Mouse (Mus musculus): Measurements from ENCODE around the gene Rhox2h. TPM values are rescaled to one million over a fixed set of nuclear protein-coding genes. Genes with fewer than 3 reads are reported as not detected.
"Not testable (repeated sequence)": the region's sequence is repeated elsewhere in the genome, so short reads cannot be mapped to it uniquely, and the experiment has no call there.

Gene Rhox2h
- polyA plus RNA-seq (2016; fragmentation: Nextera tagmentation; extraction: Ambion mirVana), result not detected in 2 replicates

- not testable (repeated sequence) for H3K4me3 ChIP-seq; H3K4me1 ChIP-seq; H3K9me3 ChIP-seq; H3K27ac ChIP-seq; H3K27me3 ChIP-seq (ENCODE audit: poor library complexity, severe bottlenecking); DNase-seq (ENCODE audit: extremely low spot score, low spot score); H3K36me3 ChIP-seq (replicated peaks)
- 88% methylated on average over 8 of the region's 8 CpGs for whole genome bisulfite sequencing
Measured at GRCm38 (mm10) chrX:37673177-37673576, at the start of gene Rhox2h. Rhox2h (minus strand) TSS chrX:37673277.

- Histone ChIP-seq H3K4me1 (no peaks in the 10 kb centered on the region), H3K36me3 (replicated peaks) (no peaks in the 10 kb centered on the region), H3K27me3 (ENCODE audit: poor library complexity, severe bottlenecking) (no peaks in the 10 kb centered on the region), H3K27ac (no peak overlapping the region), H3K9me3 (no peaks in the 10 kb centered on the region), H3K4me3 (no peak overlapping the region)
- 86% methylated on average over 3 of the region's 3 CpGs for WGBS
- DNase-seq (ENCODE audit: extremely low spot score, low spot score), result no peak
Measured at GRCm38 (mm10) chrX:37701821-37702387, 28.8 kb upstream of the Rhox2h start.

GRCm38 (mm10) chrX:37692261-37692660, 19.2 kb upstream of the Rhox2h start:
- WGBS, result 79% methylated on average over 2 of the region's 2 CpGs
- no peaks in the 10 kb centered on the region for H3K4me1 ChIP-seq

GRCm38 (mm10) chrX:37683031-37683715, 10.1 kb upstream of the Rhox2h start:
- no peak overlapping the region for H3K4me3 ChIP-seq
- H3K4me1 ChIP-seq, result no peaks in the 10 kb centered on the region
- H3K9me3 ChIP-seq, result peaks cover 18% of the 10 kb centered on the region; the same call in 1 of the 2 replicates
- 82% methylated on average over 24 of the region's 24 CpGs for WGBS
- H3K36me3 ChIP-seq (replicated peaks), result no peaks in the 10 kb centered on the region
- no peak for DNase-seq (ENCODE audit: extremely low spot score, low spot score)
- H3K27me3 ChIP-seq (ENCODE audit: poor library complexity, severe bottlenecking), result no peaks in the 10 kb centered on the region
- no peak overlapping the region for H3K27ac ChIP-seq

More at GRCm38 (mm10) chrX:37692261-37692660, 19.2 kb upstream of the Rhox2h start:
- Histone ChIP-seq H3K9me3 (no peaks in the 10 kb centered on the region), H3K27ac (no peak overlapping the region), H3K27me3 (ENCODE audit: poor library complexity, severe bottlenecking) (no peaks in the 10 kb centered on the region), H3K4me3 (no peak overlapping the region), H3K36me3 (replicated peaks) (no peaks in the 10 kb centered on the region)
- DNase-seq (ENCODE audit: extremely low spot score, low spot score), result no peak

GRCm38 (mm10) chrX:37668664-37669063, 4.4 kb downstream of the Rhox2h start, which contains the start of gene Rhox3h:
Rhox3h (minus strand) TSS chrX:37668764.
- not testable (repeated sequence) for H3K27ac ChIP-seq; H3K36me3 ChIP-seq (replicated peaks); H3K4me1 ChIP-seq; H3K4me3 ChIP-seq; H3K9me3 ChIP-seq; DNase-seq (ENCODE audit: extremely low spot score, low spot score); H3K27me3 ChIP-seq (ENCODE audit: poor library complexity, severe bottlenecking)
- WGBS, result 91% methylated on average over 1 of the region's 3 CpGs

GRCm38 (mm10) chrX:37651227-37651626, 21.9 kb downstream of the Rhox2h start, which contains the start of gene Rhox4g:
Rhox4g (minus strand) TSS chrX:37651327.
- not testable (repeated sequence) for DNase-seq (ENCODE audit: extremely low spot score, low spot score); H3K4me1 ChIP-seq; H3K27me3 ChIP-seq (ENCODE audit: poor library complexity, severe bottlenecking); H3K9me3 ChIP-seq; H3K4me3 ChIP-seq; H3K36me3 ChIP-seq (replicated peaks); H3K27ac ChIP-seq
- 95% methylated on average over 19 of the region's 20 CpGs for WGBS

GRCm38 (mm10) chrX:37643370-37643769, 29.7 kb downstream of the Rhox2h start, which contains the start of gene Rhox2g:
Rhox2g (minus strand) TSS chrX:37643470.
- H3K36me3 ChIP-seq (replicated peaks); H3K27me3 ChIP-seq (ENCODE audit: poor library complexity, severe bottlenecking); H3K9me3 ChIP-seq; H3K4me3 ChIP-seq; DNase-seq (ENCODE audit: extremely low spot score, low spot score); H3K27ac ChIP-seq; H3K4me1 ChIP-seq: not testable (repeated sequence)
- WGBS, result 96% methylated on average over 6 of the region's 6 CpGs

GRCm38 (mm10) chrX:37628512-37628911, 44.6 kb downstream of the Rhox2h start, which contains the start of gene Rhox3g:
Rhox3g (minus strand) TSS chrX:37628612.
- not testable (repeated sequence) for H3K27me3 ChIP-seq (ENCODE audit: poor library complexity, severe bottlenecking); DNase-seq (ENCODE audit: extremely low spot score, low spot score); H3K36me3 ChIP-seq (replicated peaks); H3K4me3 ChIP-seq; H3K27ac ChIP-seq; H3K9me3 ChIP-seq; H3K4me1 ChIP-seq
- WGBS, result 97% methylated on average over 2 of the region's 2 CpGs

Other genes with a start within 250 kb of the Rhox2h start
- not detected in 2 replicates for gene Rhox4b, start 240.8 kb downstream of the Rhox2h start, polyA plus RNA-seq (2016; fragmentation: Nextera tagmentation; extraction: Ambion mirVana)
- gene Rhox2c, start 219.6 kb downstream of the Rhox2h start, polyA plus RNA-seq (2016; fragmentation: Nextera tagmentation; extraction: Ambion mirVana), result 0.43 and 0.77 TPM in 2 replicates
- not detected in 2 replicates for gene Rhox3c, start 214.7 kb downstream of the Rhox2h start, polyA plus RNA-seq (2016; fragmentation: Nextera tagmentation; extraction: Ambion mirVana)
- not detected in 2 replicates for gene Rhox4c, start 192.9 kb downstream of the Rhox2h start, polyA plus RNA-seq (2016; fragmentation: Nextera tagmentation; extraction: Ambion mirVana)
- not detected in 2 replicates for gene Rhox2d, start 179.8 kb downstream of the Rhox2h start, polyA plus RNA-seq (2016; fragmentation: Nextera tagmentation; extraction: Ambion mirVana)
- not detected in 2 replicates for gene Rhox4d, start 158.9 kb downstream of the Rhox2h start, polyA plus RNA-seq (2016; fragmentation: Nextera tagmentation; extraction: Ambion mirVana)
- gene Rhox2e, start 142.8 kb downstream of the Rhox2h start, polyA plus RNA-seq (2016; fragmentation: Nextera tagmentation; extraction: Ambion mirVana), result not detected in 2 replicates
- gene Rhox3e, start 131.3 kb downstream of the Rhox2h start, polyA plus RNA-seq (2016; fragmentation: Nextera tagmentation; extraction: Ambion mirVana), result not detected in 2 replicates
- not detected in 2 replicates for gene Rhox4e, start 115.9 kb downstream of the Rhox2h start, polyA plus RNA-seq (2016; fragmentation: Nextera tagmentation; extraction: Ambion mirVana)
- 0.57 TPM in 1 of 2 replicates, not detected in the other for gene Rhox2f, start 101.9 kb downstream of the Rhox2h start, polyA plus RNA-seq (2016; fragmentation: Nextera tagmentation; extraction: Ambion mirVana)
- not detected in 2 replicates for gene Rhox3f, start 92.3 kb downstream of the Rhox2h start, polyA plus RNA-seq (2016; fragmentation: Nextera tagmentation; extraction: Ambion mirVana)
- 0.17 TPM in 1 of 2 replicates, not detected in the other for gene Rhox4f, start 65.6 kb downstream of the Rhox2h start, polyA plus RNA-seq (2016; fragmentation: Nextera tagmentation; extraction: Ambion mirVana)
- not detected in 2 replicates for gene Rhox3g, start 44.7 kb downstream of the Rhox2h start, polyA plus RNA-seq (2016; fragmentation: Nextera tagmentation; extraction: Ambion mirVana)
- gene Rhox2g, start 29.8 kb downstream of the Rhox2h start, polyA plus RNA-seq (2016; fragmentation: Nextera tagmentation; extraction: Ambion mirVana), result not detected in 2 replicates
- gene Rhox4g, start 21.9 kb downstream of the Rhox2h start, polyA plus RNA-seq (2016; fragmentation: Nextera tagmentation; extraction: Ambion mirVana), result not detected in 2 replicates
- not detected in 2 replicates for gene Rhox3h, start 4.5 kb downstream of the Rhox2h start, polyA plus RNA-seq (2016; fragmentation: Nextera tagmentation; extraction: Ambion mirVana)
- 1.4 and 1.7 TPM in 2 replicates for gene Rhox5, start 131.6 kb upstream of the Rhox2h start, polyA plus RNA-seq (2016; fragmentation: Nextera tagmentation; extraction: Ambion mirVana)
- gene Rhox6, start 153.6 kb upstream of the Rhox2h start, polyA plus RNA-seq (2016; fragmentation: Nextera tagmentation; extraction: Ambion mirVana), result not detected in 2 replicates
- not detected in 2 replicates for gene Rhox7a, start 158.4 kb upstream of the Rhox2h start, polyA plus RNA-seq (2016; fragmentation: Nextera tagmentation; extraction: Ambion mirVana)
- not detected in 2 replicates for gene Rhox8, start 205.7 kb upstream of the Rhox2h start, polyA plus RNA-seq (2016; fragmentation: Nextera tagmentation; extraction: Ambion mirVana)
- gene Rhox7b, start 224.0 kb upstream of the Rhox2h start, polyA plus RNA-seq (2016; fragmentation: Nextera tagmentation; extraction: Ambion mirVana), result not detected in 2 replicates
- gene Rhox9, start 228.5 kb upstream of the Rhox2h start, polyA plus RNA-seq (2016; fragmentation: Nextera tagmentation; extraction: Ambion mirVana), result not detected in 2 replicates